Mouse (Mus musculus) ES-E14 (cell line): ENCODE data around the gene Ets1. TPM values are rescaled to one million over a fixed set of nuclear protein-coding genes. Genes with fewer than 3 reads are reported as not detected.

Experiments used
- DNase-seq: peaks from one replicate; pipeline ENCODE4 v3.0.0-alpha.2; 2013; ENCODE audit warnings: low read depth, low spot score
- H3K27ac ChIP-seq: 2 replicates; pipeline ENCODE4 v1.5.1; 2012; ENCODE audit warnings: low read depth, mild to moderate bottlenecking, low read length, moderate library complexity, mixed read lengths; ENCODE audit not compliant: poor library complexity, insufficient read depth, severe bottlenecking
- H3K36me3 ChIP-seq: 2 replicates; pipeline ENCODE4 v1.6.1; 2012; ENCODE audit warnings: mild to moderate bottlenecking, low read length, moderate library complexity, mixed read lengths; ENCODE audit not compliant: control insufficient read depth, poor library complexity, insufficient read depth, severe bottlenecking
- H3K4me1 ChIP-seq, 2 experiments: fragments of 150-350 bp in 1 of 2; sonication (generic) in 1 of 2; 2 replicates each; pipeline ENCODE4 v1.6.1; 2012; ENCODE audit warnings: low read length in 2 of 2, mild to moderate bottlenecking in 1 of 2, mixed read lengths in 1 of 2; ENCODE audit not compliant: control insufficient read depth in 2 of 2, insufficient read depth in 2 of 2, poor library complexity in 1 of 2
- H3K4me3 ChIP-seq, 2 experiments: fragments of 150-350 bp in 1 of 2; sonication (generic) in 1 of 2; 2 replicates each; pipeline ENCODE4 v1.5.1; 2012; ENCODE audit warnings: low read length in 2 of 2, low read depth in 1 of 2, mild to moderate bottlenecking in 1 of 2, mixed read lengths in 1 of 2; ENCODE audit not compliant: insufficient read depth in 1 of 2, poor library complexity in 1 of 2, severe bottlenecking in 1 of 2
- H3K9ac ChIP-seq: 2 replicates; pipeline ENCODE4 v1.6.1; 2012; ENCODE audit warnings: low read depth, mild to moderate bottlenecking, low read length, mixed read lengths; ENCODE audit not compliant: poor library complexity, insufficient read depth, severe bottlenecking
- H3K9me3 ChIP-seq: fragments of 150-350 bp; sonication (generic); 2 replicates; pipeline ENCODE4 v1.6.1; 2012; ENCODE audit warnings: low read depth, mild to moderate bottlenecking, low read length; ENCODE audit not compliant: control insufficient read depth, insufficient read depth
- CHD2 ChIP-seq: IDR thresholded peaks from 2 replicates; pipeline ENCODE4 v1.6.1; 2014; ENCODE audit warnings: mild to moderate bottlenecking, low read depth, low read length, inconsistent platforms
- HCFC1 ChIP-seq: IDR thresholded peaks from 2 replicates; pipeline ENCODE4 v1.6.1; 2012; ENCODE audit warnings: low read length, inconsistent platforms, borderline replicate concordance; ENCODE audit not compliant: insufficient read depth
- MAFK ChIP-seq: IDR thresholded peaks from 2 replicates; pipeline ENCODE4 v1.6.1; 2014; ENCODE audit warnings: mild to moderate bottlenecking, low read depth, low read length, inconsistent platforms; ENCODE audit not compliant: insufficient read depth
- ZC3H11A ChIP-seq: IDR thresholded peaks from 2 replicates; pipeline ENCODE4 v1.6.1; 2012; ENCODE audit warnings: low read depth, mild to moderate bottlenecking, inconsistent platforms, low read length, borderline replicate concordance
- ZNF384 ChIP-seq: IDR thresholded peaks from 2 replicates; pipeline ENCODE4 v1.6.1; 2012; ENCODE audit warnings: low read depth, low read length, inconsistent platforms
- in situ Hi-C, 2 experiments: fragments of 600-800 bp; cut with MboI; formaldehyde crosslinking; loops; one replicate each; pipeline ENCODE4 v1.15.1; 2025; ENCODE audit warnings: low sequenced_read_pairs in 2 of 2, inconsistent platforms in 1 of 2; ENCODE audit not compliant: unreplicated experiment in 2 of 2
- total RNA-seq: library from RNA; depleted of rRNA; stranded (reverse); fragments of 300-350 nt; gene quantifications from 2 replicates; pipeline ENCODE4 v1.2.3, GENCODE M21; 2012

Ets1 gene
- total RNA-seq, 1 experiment = 20.9 TPM

DNA sequence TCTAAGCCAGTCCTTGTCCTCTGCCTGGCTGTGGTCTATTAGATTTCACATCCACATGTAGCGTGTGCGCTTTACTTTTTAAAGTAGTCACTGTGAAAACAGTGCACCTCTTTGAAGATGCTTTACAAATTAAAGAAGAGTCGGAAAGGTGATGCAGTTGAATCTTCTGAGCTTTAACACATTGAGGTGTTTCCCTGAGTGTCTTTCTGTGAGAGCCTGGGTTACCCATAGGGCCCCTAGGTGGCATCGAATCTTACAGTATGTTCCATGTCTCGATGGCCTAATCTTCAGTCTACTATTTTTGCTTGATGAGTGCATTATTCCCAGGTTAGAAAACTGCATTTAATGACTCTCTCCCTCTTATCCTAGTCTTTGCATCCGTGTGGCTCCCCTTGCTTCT, 41.6 kb downstream of the Ets1 start:
- no peaks in the 10 kb centered on the region for H3K36me3 ChIP-seq
- no peak overlapping the region for H3K9ac ChIP-seq
- no peak overlapping the region for H3K4me3 ChIP-seq
- DNase-seq = no peak
- TF ChIP-seq ZC3H11A = no peak
- TF ChIP-seq MAFK = no peak
- no peak for TF ChIP-seq HCFC1
- no peak for TF ChIP-seq ZNF384
- TF ChIP-seq CHD2 = no peak
- H3K9me3 ChIP-seq = no peaks in the 10 kb centered on the region
- H3K4me1 ChIP-seq = peaks cover 0 to 5% of the 10 kb centered on the region in 2 experiments; a peak in 1 of 4 replicates
- H3K27ac ChIP-seq = no peak overlapping the region
- in situ Hi-C loops = no loop called here

DNA sequence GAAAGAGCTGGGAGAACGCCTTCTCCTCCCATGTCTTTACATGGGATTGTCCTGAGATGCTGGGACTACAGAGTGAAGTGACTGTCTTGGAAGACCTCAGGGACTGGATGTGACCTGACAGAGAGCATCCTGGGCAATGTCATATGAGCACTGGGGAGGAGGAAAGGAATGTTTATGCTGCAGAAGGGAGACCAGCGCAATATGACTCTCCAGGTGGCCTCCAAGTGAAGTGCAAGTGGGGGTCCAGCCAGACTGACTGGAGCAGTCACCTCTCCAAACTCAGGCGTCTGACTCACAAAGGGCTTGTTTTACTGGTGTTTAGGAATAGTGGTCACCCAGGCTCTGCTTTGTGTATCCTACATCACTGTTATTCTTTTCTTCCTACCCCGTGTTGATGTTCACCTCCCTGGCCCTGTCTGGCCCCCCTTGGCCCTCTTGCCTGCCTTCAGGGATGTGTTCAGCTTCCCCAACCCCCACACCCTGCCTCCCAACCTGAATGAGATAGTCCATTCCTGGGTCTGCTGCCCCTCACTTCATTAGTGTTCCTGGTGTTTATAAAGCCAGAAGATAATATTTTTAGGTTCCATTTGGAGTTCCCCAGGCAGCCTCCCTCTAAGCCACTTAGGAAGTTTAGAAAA, 42.2 kb downstream of the Ets1 start:
- Histone ChIP-seq H3K36me3 (no peaks in the 10 kb centered on the region), H3K4me3 (no peak overlapping the region), H3K9ac (no peak overlapping the region), H3K9me3 (no peaks in the 10 kb centered on the region), H3K27ac (no peak overlapping the region), H3K4me1 (peaks cover 0 to 3% of the 10 kb centered on the region in 2 experiments; a peak in 1 of 4 replicates)
- in situ Hi-C loops = no loop called here
- no peak for DNase-seq
- TF ChIP-seq ZC3H11A (no peak), MAFK (no peak), HCFC1 (no peak), ZNF384 (no peak), CHD2 (no peak)

DNA sequence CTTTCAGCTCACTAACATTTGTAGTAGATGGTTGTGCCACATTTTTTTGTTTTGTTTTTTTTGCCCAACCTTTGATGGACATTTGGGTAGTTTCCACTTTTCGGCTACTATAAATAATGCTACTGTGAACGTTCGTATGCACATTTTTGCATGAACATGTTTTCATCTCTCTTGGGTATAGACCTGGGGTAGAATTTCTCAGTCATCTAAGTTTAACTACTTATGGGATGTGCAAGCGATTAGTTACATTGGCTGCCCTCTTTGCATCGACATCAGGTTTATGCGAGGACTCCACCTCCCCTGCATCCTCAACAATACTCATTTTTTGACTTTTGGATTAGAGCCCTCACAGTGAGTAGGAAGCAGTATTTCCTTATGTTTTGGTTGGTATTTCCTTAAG, 43.5 kb downstream of the Ets1 start:
- in situ Hi-C loops = no loop called here

DNA sequence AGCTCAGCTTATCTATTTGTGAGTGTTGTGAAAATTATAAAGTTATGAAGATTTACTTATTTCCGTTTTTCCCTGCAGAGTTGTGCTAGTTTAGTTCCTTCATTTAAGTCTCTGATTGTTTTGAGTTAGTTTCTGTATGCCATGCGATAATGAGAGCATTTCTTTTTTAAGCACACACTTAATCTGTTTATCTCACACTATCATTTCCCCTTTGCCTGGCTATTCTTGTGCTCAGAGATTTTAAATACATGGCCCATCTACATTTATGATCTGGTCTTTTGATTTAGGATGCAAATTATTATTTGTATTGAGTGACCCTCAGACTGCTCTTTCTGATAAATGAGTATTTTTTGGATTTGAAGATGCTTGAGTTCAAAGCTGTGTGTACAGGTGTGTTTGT, 44.2 kb downstream of the Ets1 start:
- TF ChIP-seq ZC3H11A (no peak), MAFK (no peak)
- in situ Hi-C loops = no loop called here
- Histone ChIP-seq H3K4me1 (peaks cover 0 to 4% of the 10 kb centered on the region in 2 experiments; a peak in 1 of 4 replicates), H3K36me3 (no peaks in the 10 kb centered on the region), H3K4me3 (no peak overlapping the region), H3K9me3 (no peaks in the 10 kb centered on the region), H3K27ac (no peak overlapping the region), H3K9ac (no peak overlapping the region)
- no peak for DNase-seq

More for the DNA sequence above, 43.5 kb downstream of the Ets1 start:
- no peak for DNase-seq
- H3K9me3 ChIP-seq = no peaks in the 10 kb centered on the region
- no peak for TF ChIP-seq CHD2
- no peak for TF ChIP-seq ZC3H11A
- TF ChIP-seq MAFK = no peak
- TF ChIP-seq ZNF384 = no peak
- no peak for TF ChIP-seq HCFC1
- no peak overlapping the region for H3K4me3 ChIP-seq
- no peak overlapping the region for H3K9ac ChIP-seq
- H3K4me1 ChIP-seq = peaks cover 0 to 3% of the 10 kb centered on the region in 2 experiments; a peak in 1 of 4 replicates
- no peaks in the 10 kb centered on the region for H3K36me3 ChIP-seq
- no peak overlapping the region for H3K27ac ChIP-seq

DNA sequence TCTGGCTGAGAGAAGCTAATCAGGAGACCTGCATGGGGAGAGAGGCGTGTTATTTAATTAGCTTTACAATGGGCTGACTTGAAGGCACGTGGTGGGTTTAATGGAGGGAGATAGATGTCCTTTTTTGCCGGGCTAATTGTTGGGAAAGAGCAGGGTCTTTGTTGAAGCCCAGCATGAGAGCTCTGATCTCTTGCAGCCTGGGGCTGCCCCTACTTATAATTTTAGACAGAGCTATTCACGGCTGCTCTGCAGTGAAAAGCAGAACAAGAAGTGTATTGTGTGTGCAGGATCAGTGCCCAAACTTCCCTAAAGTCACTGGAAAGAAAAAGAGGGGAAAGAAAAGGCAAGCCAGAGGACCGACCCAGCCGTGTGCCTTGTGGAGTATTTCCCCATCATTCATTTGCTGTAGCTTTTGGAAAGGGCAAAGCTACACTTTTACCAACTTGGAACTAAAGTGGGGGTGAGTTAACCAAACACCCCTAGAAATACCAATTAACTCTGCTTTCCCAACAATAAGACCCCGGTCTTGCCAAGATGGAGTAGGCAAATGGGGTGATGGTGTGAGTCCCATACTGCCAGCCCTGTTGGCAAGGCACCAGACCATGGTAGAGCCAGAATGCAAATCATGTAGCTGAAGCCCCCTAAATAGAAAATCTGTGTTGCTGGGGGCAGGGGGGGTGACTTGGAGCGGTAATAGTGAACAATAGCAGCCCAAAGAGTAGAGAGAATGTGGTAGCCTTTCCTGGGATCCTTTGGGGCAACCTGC, 50.0 kb downstream of the Ets1 start:
- H3K4me1 ChIP-seq = 0 out of 4 replicates have a peak, but pooled peaks cover 0 to 3% of the 10 kb centered on the region in 2 experiments
- no peaks in the 10 kb centered on the region for H3K36me3 ChIP-seq
- peak; percentile 51 for DNase-seq
- no peaks in the 10 kb centered on the region for H3K9me3 ChIP-seq
- H3K4me3 ChIP-seq = no peak overlapping the region
- H3K27ac ChIP-seq = no peak overlapping the region
- no peak overlapping the region for H3K9ac ChIP-seq
- TF ChIP-seq ZC3H11A (no peak), ZNF384 (no peak), HCFC1 (no peak), CHD2 (no peak)
- in situ Hi-C loops = no loop called here
